Mouse (Mus musculus) ES-Bruce4 (cell line): ENCODE results near the gene Brpf1. TPM values are rescaled to one million over a fixed set of nuclear protein-coding genes. Genes with fewer than 3 reads are reported as not detected.
A peak's percentile ranks its signal among the peaks of the same experiment; 100 is the strongest.

Experiments used
- H3K27ac ChIP-seq: 2 replicates; pipeline ENCODE4 v1.5.1; 2012; ENCODE audit warnings: low read length, inconsistent platforms; ENCODE audit not compliant: insufficient read depth
- H3K27me3 ChIP-seq: 2 replicates; pipeline ENCODE4 v1.6.1; 2012; ENCODE audit warnings: mild to moderate bottlenecking, low read length, inconsistent platforms; ENCODE audit not compliant: control insufficient read depth, poor library complexity, insufficient read depth, severe bottlenecking
- H3K36me3 ChIP-seq: 2 replicates; pipeline ENCODE4 v1.6.1; 2012; ENCODE audit warnings: inconsistent platforms, mild to moderate bottlenecking, low read length, moderate library complexity; ENCODE audit not compliant: control insufficient read depth, poor library complexity, insufficient read depth, severe bottlenecking
- H3K4me1 ChIP-seq: one replicate; pipeline ENCODE4 v1.8.1; 2011; ENCODE audit warnings: low read length; ENCODE audit not compliant: control insufficient read depth, insufficient read depth
- H3K4me3 ChIP-seq: 2 replicates; pipeline ENCODE4 v1.5.1; 2011; ENCODE audit warnings: low read depth, mild to moderate bottlenecking, low read length
- H3K9ac ChIP-seq: 2 replicates; pipeline ENCODE4 v1.6.1; 2012; ENCODE audit warnings: low read depth, mild to moderate bottlenecking, inconsistent platforms; ENCODE audit not compliant: poor library complexity, severe bottlenecking
- H3K9me3 ChIP-seq: replicated peaks from 2 replicates; pipeline ENCODE4 v1.6.1; 2012; ENCODE audit warnings: mild to moderate bottlenecking, low read length, inconsistent platforms; ENCODE audit not compliant: control insufficient read depth, poor library complexity, insufficient read depth, severe bottlenecking
- CTCF ChIP-seq: IDR thresholded peaks from one replicate; pipeline ENCODE4 v1.8.1; 2011; ENCODE audit warnings: low read depth, low read length
- EP300 ChIP-seq: IDR thresholded peaks from 2 replicates; pipeline ENCODE4 v1.6.1; 2011; ENCODE audit warnings: low read depth, low read length; ENCODE audit not compliant: insufficient read depth
- POLR2A ChIP-seq: IDR thresholded peaks from one replicate; pipeline ENCODE4 v1.8.1; 2011; ENCODE audit warnings: low read length; ENCODE audit not compliant: insufficient read depth
- polyA plus RNA-seq: library from polyadenylated mRNA; stranded (reverse); fragments of >200 nt; gene quantifications from 2 replicates; pipeline ENCODE4 v1.2.4, GENCODE M21; 2011; ENCODE audit warnings: low read depth; ENCODE audit not compliant: missing spikeins, insufficient read depth, insufficient read length

Brpf1 gene
- polyA plus RNA-seq, 1 experiment: 26.7 TPM

GRCm38 (mm10) chr6:113367574-113367973 lies 60.6 kb downstream of the Brpf1 start:
- H3K27ac ChIP-seq: peak overlapping the region; percentile 92
- no peak overlapping the region for H3K4me3 ChIP-seq
- 0 out of 2 replicates have a peak overlapping the region, but pooled peaks have one; percentile 37 for H3K9ac ChIP-seq
- no peaks in the 10 kb centered on the region for H3K9me3 ChIP-seq
- no peak for TF ChIP-seq CTCF
- TF ChIP-seq POLR2A: no peak
- no peak for TF ChIP-seq EP300
- no peaks in the 10 kb centered on the region for H3K27me3 ChIP-seq
- peaks cover 12% of the 10 kb centered on the region for H3K36me3 ChIP-seq
- no peaks in the 10 kb centered on the region for H3K4me1 ChIP-seq

- H3K36me3 ChIP-seq: peaks cover 13% of the 10 kb centered on the region
- H3K9me3 ChIP-seq: no peaks in the 10 kb centered on the region
- peak overlapping the region; percentile 92 for H3K27ac ChIP-seq
- 0 out of 2 replicates have a peak overlapping the region, but pooled peaks have one; percentile 5 for H3K9ac ChIP-seq
- no peaks in the 10 kb centered on the region for H3K4me1 ChIP-seq
- TF ChIP-seq POLR2A (no peak), CTCF (no peak), EP300 (peak; percentile 71; the same call in 1 of the 2 replicates)
- peak overlapping the region; percentile 1; the same call in 1 of the 2 replicates for H3K4me3 ChIP-seq
- H3K27me3 ChIP-seq: no peaks in the 10 kb centered on the region
Observed at GRCm38 (mm10) chr6:113368124-113368523, 61.2 kb downstream of the Brpf1 start.

- peak overlapping the region; percentile 1; the same call in 1 of the 2 replicates for H3K4me3 ChIP-seq
- H3K4me1 ChIP-seq: no peaks in the 10 kb centered on the region
- H3K9me3 ChIP-seq: no peaks in the 10 kb centered on the region
- TF ChIP-seq CTCF: no peak
- TF ChIP-seq POLR2A: no peak
- no peak for TF ChIP-seq EP300
- H3K9ac ChIP-seq: 0 out of 2 replicates have a peak overlapping the region, but pooled peaks have one; percentile 5
- H3K36me3 ChIP-seq: peaks cover 16% of the 10 kb centered on the region
- no peaks in the 10 kb centered on the region for H3K27me3 ChIP-seq
- peak overlapping the region; percentile 92 for H3K27ac ChIP-seq
Observed at GRCm38 (mm10) chr6:113368577-113368976, 61.6 kb downstream of the Brpf1 start.

- H3K9ac ChIP-seq: no peak overlapping the region
Observed at GRCm38 (mm10) chr6:113370194-113370929, 63.4 kb downstream of the Brpf1 start.

GRCm38 (mm10) chr6:113373491-113373890 lies 66.6 kb downstream of the Brpf1 start:
- Histone ChIP-seq H3K4me3 (no peak overlapping the region), H3K9ac (no peak overlapping the region), H3K36me3 (peaks cover 30% of the 10 kb centered on the region), H3K9me3 (no peaks in the 10 kb centered on the region), H3K27me3 (no peaks in the 10 kb centered on the region), H3K4me1 (no peaks in the 10 kb centered on the region), H3K27ac (no peak overlapping the region)
- TF ChIP-seq CTCF (no peak), POLR2A (no peak), EP300 (no peak)

More at GRCm38 (mm10) chr6:113370194-113370929, 63.4 kb downstream of the Brpf1 start:
- Histone ChIP-seq H3K9me3 (no peaks in the 10 kb centered on the region), H3K4me3 (no peak overlapping the region), H3K27me3 (no peaks in the 10 kb centered on the region), H3K4me1 (no peaks in the 10 kb centered on the region), H3K36me3 (peaks cover 27% of the 10 kb centered on the region), H3K27ac (no peak overlapping the region)
- no peak for TF ChIP-seq CTCF
- TF ChIP-seq EP300: no peak
- no peak for TF ChIP-seq POLR2A

Other genes starting within 250 kb of the Brpf1 start
- gene Setd5, start 229.8 kb upstream of the Brpf1 start, polyA plus RNA-seq: 228 and 233 TPM in 2 replicates
- gene Lhfpl4, start 111.8 kb upstream of the Brpf1 start, polyA plus RNA-seq: 1.7 and 2.5 TPM in 2 replicates
- 58.8 and 62.4 TPM in 2 replicates for gene Mtmr14, start 69.3 kb upstream of the Brpf1 start, polyA plus RNA-seq
- 3.7 and 5.3 TPM in 2 replicates for gene Cpne9, start 24.8 kb upstream of the Brpf1 start, polyA plus RNA-seq
- gene Ogg1, start 19.8 kb downstream of the Brpf1 start, polyA plus RNA-seq: 24.2 and 26.8 TPM in 2 replicates
- gene Camk1, start 36.8 kb downstream of the Brpf1 start, polyA plus RNA-seq: 7.6 and 7.7 TPM in 2 replicates
- gene Tada3, start 70.7 kb downstream of the Brpf1 start, polyA plus RNA-seq: 41.0 and 41.4 TPM in 2 replicates
- 120 and 130 TPM in 2 replicates for gene Arpc4, start 71.0 kb downstream of the Brpf1 start, polyA plus RNA-seq
- gene Ttll3, start 82.1 kb downstream of the Brpf1 start, polyA plus RNA-seq: 2.9 and 3.8 TPM in 2 replicates
- gene Rpusd3, start 112.2 kb downstream of the Brpf1 start, polyA plus RNA-seq: 13.8 and 32.6 TPM in 2 replicates
- not detected in 2 replicates for gene Cidec, start 128.6 kb downstream of the Brpf1 start, polyA plus RNA-seq
- gene Jagn1, start 135.4 kb downstream of the Brpf1 start, polyA plus RNA-seq: 30.0 and 34.3 TPM in 2 replicates
- 3.1 and 4.9 TPM in 2 replicates for gene Il17re, start 151.3 kb downstream of the Brpf1 start, polyA plus RNA-seq
- 3.3 TPM in 2 replicates for gene Il17rc, start 164.3 kb downstream of the Brpf1 start, polyA plus RNA-seq
- 23.2 and 30.7 TPM in 2 replicates for gene Creld1, start 176.2 kb downstream of the Brpf1 start, polyA plus RNA-seq
- 0.51 TPM in 1 of 2 replicates, not detected in the other for gene Prrt3, start 194.8 kb downstream of the Brpf1 start, polyA plus RNA-seq
- 28.4 and 33.5 TPM in 2 replicates for gene Emc3, start 224.5 kb downstream of the Brpf1 start, polyA plus RNA-seq
- gene Fancd2, start 224.5 kb downstream of the Brpf1 start, polyA plus RNA-seq: 76.2 and 85.4 TPM in 2 replicates